Mouse (Mus musculus) intestine, postnatal 0 days (tissue): ENCODE data around the gene Arl6ip5. TPM values are rescaled to one million over a fixed set of nuclear protein-coding genes. Genes with fewer than 3 reads are reported as not detected.

Experiments
- ATAC-seq: fragments of 200-750 bp; cut with Nextera tagmentation; 2 replicates; pipeline ENCODE4 v1.8.0; 2017; ENCODE audit warnings: mild to moderate bottlenecking, moderate TSS enrichment, moderate library complexity
- H3K27ac ChIP-seq: fragments of 300-500 bp; sonication (generic); 2 replicates; pipeline ENCODE4 v1.5.1; 2014; ENCODE audit warnings: mild to moderate bottlenecking, low read depth, low read length, moderate library complexity
- H3K27me3 ChIP-seq: fragments of 300-500 bp; sonication (generic); replicated peaks from 2 replicates; pipeline ENCODE4 v1.6.1; 2014; ENCODE audit warnings: low read length, mixed read lengths; ENCODE audit not compliant: control insufficient read depth, insufficient read depth
- H3K36me3 ChIP-seq: fragments of 300-500 bp; sonication (generic); 2 replicates; pipeline ENCODE4 v1.6.1; 2014; ENCODE audit warnings: mild to moderate bottlenecking, moderate library complexity; ENCODE audit not compliant: control insufficient read depth, insufficient read depth
- H3K4me1 ChIP-seq: fragments of 300-500 bp; sonication (generic); replicated peaks from 2 replicates; pipeline ENCODE4 v1.6.1; 2014; ENCODE audit warnings: antibody characterized with exemption, low read length, mixed read lengths; ENCODE audit not compliant: control insufficient read depth, insufficient read depth
- H3K4me2 ChIP-seq: fragments of 300-500 bp; sonication (generic); replicated peaks from 2 replicates; pipeline ENCODE4 v1.6.1; 2014; ENCODE audit warnings: low read depth, mild to moderate bottlenecking, moderate library complexity
- H3K4me3 ChIP-seq: fragments of 300-500 bp; sonication (generic); 2 replicates; pipeline ENCODE4 v1.5.1; 2014; ENCODE audit warnings: low read depth, low read length
- H3K9ac ChIP-seq: fragments of 300-500 bp; sonication (generic); 2 replicates; pipeline ENCODE4 v1.6.1; 2014; ENCODE audit warnings: mild to moderate bottlenecking, low read depth, low read length
- H3K9me3 ChIP-seq: fragments of 300-500 bp; sonication (generic); 2 replicates; pipeline ENCODE4 v1.6.1; 2016; ENCODE audit warnings: mixed run types; ENCODE audit not compliant: control insufficient read depth
- CTCF ChIP-seq: sonication (generic); IDR thresholded peaks from 2 replicates; pipeline ENCODE4 v1.5.1; 2016; ENCODE audit warnings: low read depth, mild to moderate bottlenecking, control low read depth, antibody characterized with exemption, moderate library complexity
- WGBS: fragments of 180-500 bp; shearing (Covaris S2); extraction: QIAGEN DNeasy Blood & Tissue Kit; methylation state at CpG from one replicate; pipeline ENCODE4 v1.1.7; 2014; 5-methylcytosine and 5-hydroxymethylcytosine counted together
- polyA plus RNA-seq: library from polyadenylated mRNA; unstranded; fragments of >200 nt; fragmentation: Nextera tagmentation; extraction: Ambion mirVana; gene quantifications from 2 replicates; pipeline ENCODE4 v1.2.1, GENCODE M21; 2015

Gene Arl6ip5
- polyA plus RNA-seq, 1 experiment from 2014 or later: 73.4 TPM

DNA sequence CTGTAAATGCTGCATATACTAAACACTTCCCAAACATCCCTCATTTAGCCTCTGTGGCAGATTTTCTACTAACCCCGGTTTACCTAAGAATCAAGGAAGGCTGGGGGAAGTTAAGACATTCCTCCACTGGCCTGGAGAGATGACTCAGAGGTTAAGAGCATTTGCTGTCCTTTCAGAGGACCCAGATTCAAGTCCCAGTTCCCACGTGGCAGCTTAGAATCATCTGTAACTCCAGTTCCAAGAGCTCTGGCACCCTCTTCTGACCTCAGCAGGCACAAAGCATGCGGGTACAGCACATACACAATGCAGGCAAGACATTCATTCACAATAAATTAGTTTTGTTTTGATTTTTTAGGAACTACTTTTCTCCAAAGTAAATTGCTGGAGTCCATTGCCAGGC, 1.3 kb upstream of the Arl6ip5 start:
- Histone ChIP-seq H3K9me3 (no peaks in the 10 kb centered on the region), H3K4me2 (no peak overlapping the region), H3K27ac (no peak overlapping the region), H3K9ac (no peak overlapping the region), H3K36me3 (no peaks in the 10 kb centered on the region), H3K27me3 (no peaks in the 10 kb centered on the region), H3K4me3 (no peak overlapping the region), H3K4me1 (0 out of 2 replicates have a peak, but pooled peaks cover 3% of the 10 kb centered on the region)
- WGBS: 50% methylated on average over 3 of the region's 3 CpGs
- 0 out of 2 replicates have a peak, but pooled peaks have one; percentile 21 for TF ChIP-seq CTCF
- ATAC-seq: no peak

DNA sequence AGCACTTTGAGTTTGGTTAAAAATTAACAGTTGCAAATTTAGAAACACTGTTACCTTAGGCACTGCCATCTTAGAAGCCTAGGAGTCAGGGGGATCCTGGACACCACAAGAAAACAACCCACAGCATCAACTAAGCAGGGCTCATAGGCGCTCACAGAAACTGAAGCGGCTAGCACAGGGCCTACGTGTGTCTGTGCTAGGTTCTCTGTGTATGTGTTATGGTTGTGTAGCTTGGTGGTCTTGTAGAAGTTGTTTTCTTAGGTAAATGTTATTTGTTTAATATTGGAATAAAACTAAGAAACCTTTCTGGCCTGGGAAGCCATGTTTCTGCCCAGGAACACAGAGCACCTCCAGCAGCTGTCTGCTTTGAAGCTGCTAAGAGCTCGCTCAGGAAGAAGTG, 738 bp upstream of the Arl6ip5 start:
- 0 out of 2 replicates have a peak, but pooled peaks cover 3% of the 10 kb centered on the region for H3K4me1 ChIP-seq
- H3K27me3 ChIP-seq: no peaks in the 10 kb centered on the region
- no peak overlapping the region for H3K4me3 ChIP-seq
- ATAC-seq: no peak
- H3K4me2 ChIP-seq: peak overlapping the region; percentile 84
- TF ChIP-seq CTCF: no peak
- H3K9ac ChIP-seq: no peak overlapping the region
- WGBS: 82% methylated on average over 4 of the region's 4 CpGs
- no peak overlapping the region for H3K27ac ChIP-seq
- no peaks in the 10 kb centered on the region for H3K9me3 ChIP-seq
- no peaks in the 10 kb centered on the region for H3K36me3 ChIP-seq

DNA sequence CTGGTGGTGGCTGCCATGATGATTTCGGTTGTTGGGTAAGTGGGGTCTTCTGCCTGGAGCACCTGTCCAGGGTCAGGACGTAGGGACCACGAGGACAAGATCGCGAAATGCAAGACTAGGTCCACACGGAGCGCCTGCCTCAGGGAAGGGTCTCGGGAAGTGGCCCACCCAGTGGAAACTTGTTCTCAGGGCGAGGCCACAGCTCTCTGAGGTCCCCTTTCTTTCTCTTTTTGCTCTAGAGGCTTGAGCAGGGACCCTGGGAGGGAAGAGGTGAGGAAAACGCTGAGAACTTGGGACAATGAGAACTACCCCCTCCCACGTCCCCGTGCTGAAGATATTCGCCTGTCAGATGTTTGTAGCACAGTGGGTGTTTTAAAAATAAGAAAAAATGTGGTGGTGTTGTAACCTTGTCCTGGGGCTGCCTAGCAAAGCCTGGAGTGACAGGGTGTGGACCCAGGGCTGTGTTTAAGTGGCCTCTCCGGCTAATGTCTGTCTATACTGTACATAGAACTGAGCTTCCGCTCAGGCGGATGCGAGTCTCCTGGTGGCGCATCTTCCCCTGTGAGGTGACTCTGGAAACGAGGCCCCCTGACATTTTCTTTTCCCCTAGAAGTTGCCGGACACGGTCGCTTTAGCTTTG, 593 bp downstream of the Arl6ip5 start:
- ATAC-seq: peak; percentile 32
- Histone ChIP-seq H3K36me3 (no peaks in the 10 kb centered on the region), H3K4me2 (peak overlapping the region; percentile 84), H3K9ac (peak overlapping the region; percentile 72), H3K9me3 (no peaks in the 10 kb centered on the region), H3K4me1 (0 out of 2 replicates have a peak, but pooled peaks cover 3% of the 10 kb centered on the region), H3K4me3 (peak overlapping the region; percentile 77), H3K27me3 (no peaks in the 10 kb centered on the region), H3K27ac (peak overlapping the region; percentile 86)
- 1% methylated on average over 22 of the region's 22 CpGs for WGBS
- no peak for TF ChIP-seq CTCF

DNA sequence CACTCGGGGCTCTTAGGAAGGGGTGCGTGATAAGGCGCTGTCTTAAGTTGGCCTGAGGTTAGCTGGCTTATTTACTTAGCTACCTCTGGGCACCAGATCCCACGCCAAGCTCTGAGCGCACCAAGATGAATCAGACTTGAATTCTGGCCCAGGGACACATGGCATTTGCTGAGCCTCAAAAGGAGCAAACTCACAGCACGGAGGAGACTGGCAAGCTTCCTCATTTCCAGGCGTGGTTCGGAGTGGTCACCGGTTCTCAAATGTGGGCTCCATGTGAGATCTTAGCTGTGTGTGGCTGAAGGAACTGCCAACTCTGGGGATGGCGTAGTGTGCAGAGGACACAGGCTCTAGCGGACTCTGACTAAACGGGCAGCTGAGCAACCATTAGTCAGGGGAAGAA, 1.5 kb downstream of the Arl6ip5 start:
- peak overlapping the region; percentile 84 for H3K4me2 ChIP-seq
- H3K4me1 ChIP-seq: 0 out of 2 replicates have a peak, but pooled peaks cover 3% of the 10 kb centered on the region
- TF ChIP-seq CTCF: no peak
- H3K9ac ChIP-seq: no peak overlapping the region
- H3K9me3 ChIP-seq: no peaks in the 10 kb centered on the region
- peak overlapping the region; percentile 77 for H3K4me3 ChIP-seq
- 54% methylated on average over 12 of the region's 12 CpGs for WGBS
- no peaks in the 10 kb centered on the region for H3K36me3 ChIP-seq
- H3K27ac ChIP-seq: no peak overlapping the region
- no peaks in the 10 kb centered on the region for H3K27me3 ChIP-seq
- no peak for ATAC-seq

DNA sequence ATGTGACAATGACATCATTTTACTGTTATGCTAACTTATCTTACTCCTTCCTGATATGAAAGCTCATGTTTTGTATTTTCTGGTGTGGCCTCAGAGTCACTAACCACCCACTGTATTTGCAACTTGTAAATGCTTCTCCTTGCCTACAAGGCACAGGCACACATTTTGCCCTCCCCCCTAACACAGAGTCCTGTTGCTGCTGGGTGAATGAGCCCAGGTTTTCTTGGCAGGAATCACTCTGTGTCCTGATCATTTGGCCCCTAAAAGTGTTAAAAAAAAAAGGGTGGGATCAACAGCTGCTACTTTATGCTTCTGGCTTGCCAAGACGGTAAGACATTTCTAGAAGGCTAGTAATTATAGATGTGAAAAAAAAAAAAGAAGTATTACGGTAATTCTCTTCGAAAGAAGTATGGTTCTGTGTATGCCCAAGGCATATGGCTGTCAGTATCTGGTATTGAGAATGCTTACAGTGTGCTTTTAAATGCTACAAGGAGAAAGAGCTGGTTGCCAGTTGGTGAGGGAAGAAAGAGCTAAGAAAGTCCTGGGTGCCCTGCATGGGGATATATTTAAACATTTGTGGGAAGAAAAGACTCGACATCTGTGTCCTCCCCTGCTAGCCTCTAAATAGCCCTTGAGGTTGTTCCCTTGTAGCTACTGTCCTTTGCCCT, 5.8 kb downstream of the Arl6ip5 start:
- no peak for ATAC-seq
- H3K4me2 ChIP-seq: no peak overlapping the region
- H3K9me3 ChIP-seq: no peaks in the 10 kb centered on the region
- H3K4me3 ChIP-seq: no peak overlapping the region
- 69% methylated on average over 4 of the region's 4 CpGs for WGBS
- TF ChIP-seq CTCF: no peak
- H3K27ac ChIP-seq: no peak overlapping the region
- no peak overlapping the region for H3K9ac ChIP-seq
- 0 out of 2 replicates have a peak, but pooled peaks cover 3% of the 10 kb centered on the region for H3K4me1 ChIP-seq
- H3K27me3 ChIP-seq: no peaks in the 10 kb centered on the region
- peaks cover 6% of the 10 kb centered on the region; the same call in 1 of the 2 replicates for H3K36me3 ChIP-seq

DNA sequence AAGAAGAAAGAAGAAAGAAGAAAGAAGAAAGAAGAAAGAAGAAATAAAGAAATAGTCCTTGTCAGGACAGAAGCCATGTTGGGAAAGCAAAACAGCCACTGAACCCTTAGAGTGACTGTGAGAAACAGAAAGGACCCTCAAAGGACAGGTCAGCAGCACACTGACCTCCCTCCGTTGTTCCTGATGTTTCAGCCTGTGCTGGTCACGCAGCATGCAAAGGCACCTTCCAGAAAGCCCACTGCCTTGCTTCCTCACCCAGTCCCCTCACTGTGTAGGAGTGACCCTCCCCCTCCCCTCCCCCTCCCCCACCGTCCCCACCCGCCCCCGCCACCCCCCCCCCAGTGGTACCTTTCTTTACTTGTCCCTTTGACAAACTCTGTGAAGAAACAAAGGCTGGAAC, 10.2 kb downstream of the Arl6ip5 start:
- Histone ChIP-seq H3K4me3 (no peak overlapping the region), H3K27me3 (no peaks in the 10 kb centered on the region), H3K4me1 (no peaks in the 10 kb centered on the region; the same call in 1 of the 2 replicates), H3K4me2 (no peak overlapping the region), H3K9me3 (no peaks in the 10 kb centered on the region), H3K9ac (no peak overlapping the region), H3K36me3 (peaks cover 9% of the 10 kb centered on the region; the same call in 1 of the 2 replicates), H3K27ac (no peak overlapping the region)
- no peak for ATAC-seq
- WGBS: 74% methylated on average over 4 of the region's 5 CpGs
- TF ChIP-seq CTCF: no peak
